Mouse (Mus musculus): ENCODE data around the gene Zfp970. TPM values are rescaled to one million over a fixed set of nuclear protein-coding genes. Genes with fewer than 3 reads are reported as not detected.

The Zfp970 gene
- polyA plus RNA-seq (2014; fragmentation: Illumina TruSeq; extraction: RNeasy Lipid Tissue Mini Kit (QIAGEN cat#74804); ENCODE audit: low replicate concordance): 52.2 TPM

GRCm38 (mm10) chr2:177464676-177465075, at the start of gene Zfp970:
Gene Zfp970 (plus strand): TSS chr2:177464733.

DNA sequence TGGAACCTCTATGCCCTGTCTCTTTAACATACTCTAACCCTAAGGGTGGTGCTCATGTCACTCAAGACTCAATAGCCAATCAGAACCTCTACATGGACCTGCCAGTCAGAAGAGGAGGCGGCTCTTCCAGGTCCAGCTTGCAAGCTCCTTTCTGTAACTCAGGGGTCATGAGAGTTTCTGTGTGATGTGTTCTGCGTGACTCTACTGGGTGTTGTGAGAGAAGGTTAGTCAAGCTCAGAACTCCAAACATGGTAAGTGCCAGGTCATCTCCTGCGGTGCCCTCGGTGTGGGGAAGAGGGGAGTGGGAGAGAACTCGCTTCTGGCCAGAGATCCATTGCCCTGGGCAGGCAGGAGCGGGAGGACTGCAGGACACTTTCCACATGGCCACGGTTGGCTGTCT, 33.5 kb downstream of the Zfp970 start, which contains the start of gene Gm14403:
Gm14403 (plus strand) TSS at position 149 of the 400 bp plus-strand sequence.

Other genes starting within 250 kb of the Zfp970 start
- gene Gm14409, start 197.7 kb upstream of the Zfp970 start, polyA plus RNA-seq (2014; fragmentation: Illumina TruSeq; extraction: RNeasy Lipid Tissue Mini Kit (QIAGEN cat#74804); ENCODE audit: low replicate concordance): not detected
- gene Gm14412, start 140.4 kb upstream of the Zfp970 start, polyA plus RNA-seq (2014; fragmentation: Illumina TruSeq; extraction: RNeasy Lipid Tissue Mini Kit (QIAGEN cat#74804); ENCODE audit: low replicate concordance): 0.97 TPM
- gene Gm14418, start 66.4 kb upstream of the Zfp970 start, polyA plus RNA-seq (2014; fragmentation: Illumina TruSeq; extraction: RNeasy Lipid Tissue Mini Kit (QIAGEN cat#74804); ENCODE audit: low replicate concordance): 9.4 TPM
- 16.9 TPM for gene Gm14403, start 33.5 kb downstream of the Zfp970 start, polyA plus RNA-seq (2014; fragmentation: Illumina TruSeq; extraction: RNeasy Lipid Tissue Mini Kit (QIAGEN cat#74804); ENCODE audit: low replicate concordance)
- not detected for gene Gm14406, start 113.5 kb downstream of the Zfp970 start, polyA plus RNA-seq (2014; fragmentation: Illumina TruSeq; extraction: RNeasy Lipid Tissue Mini Kit (QIAGEN cat#74804); ENCODE audit: low replicate concordance)